Mouse (Mus musculus): ENCODE measurements at regions not wholly inside any gene's neighbourhood (a gene's known extent, or its start where the extent isn't known, plus 50 kb on each side); places are given as distances from the start of the nearest gene placed in this dataset.

DNA sequence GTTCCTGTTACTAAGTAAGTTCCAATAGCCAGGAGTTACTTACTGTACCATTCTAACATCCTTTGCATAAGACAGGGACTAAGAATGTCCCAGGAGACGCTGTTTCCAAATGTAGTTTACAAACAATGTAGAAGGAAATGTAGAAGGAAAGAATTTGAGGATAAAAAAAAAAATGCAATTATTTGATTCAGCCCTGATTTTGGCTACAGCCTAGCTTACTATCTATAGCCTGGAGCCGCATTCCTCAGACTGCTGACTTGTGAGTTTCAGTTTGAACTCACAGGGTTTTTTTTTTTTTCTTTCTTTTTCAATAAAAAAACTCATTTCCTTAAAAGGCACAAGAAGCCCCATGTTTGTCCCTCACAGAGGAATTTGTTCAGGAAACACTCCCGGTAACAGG is 321.2 kb upstream of the Prickle1 start:
- H3K36me3 ChIP-seq = no peaks in the 10 kb centered on the region
- WGBS (ENCODE audit: insufficient replicate concordance) = 51% methylated on average over 3 of the region's 3 CpGs
- no peak for DNase-seq
- no peaks in the 10 kb centered on the region for H3K9me3 ChIP-seq (replicated peaks)
- no peaks in the 10 kb centered on the region for H3K27me3 ChIP-seq
- ATAC-seq (ENCODE audit: low read depth) = no peak
- no peak overlapping the region for H3K4me2 ChIP-seq
- no peak overlapping the region for H3K4me3 ChIP-seq (replicated peaks)
- H3K9ac ChIP-seq = no peak overlapping the region
- H3K27ac ChIP-seq = no peak overlapping the region
- no peaks in the 10 kb centered on the region for H3K4me1 ChIP-seq (replicated peaks)

DNA sequence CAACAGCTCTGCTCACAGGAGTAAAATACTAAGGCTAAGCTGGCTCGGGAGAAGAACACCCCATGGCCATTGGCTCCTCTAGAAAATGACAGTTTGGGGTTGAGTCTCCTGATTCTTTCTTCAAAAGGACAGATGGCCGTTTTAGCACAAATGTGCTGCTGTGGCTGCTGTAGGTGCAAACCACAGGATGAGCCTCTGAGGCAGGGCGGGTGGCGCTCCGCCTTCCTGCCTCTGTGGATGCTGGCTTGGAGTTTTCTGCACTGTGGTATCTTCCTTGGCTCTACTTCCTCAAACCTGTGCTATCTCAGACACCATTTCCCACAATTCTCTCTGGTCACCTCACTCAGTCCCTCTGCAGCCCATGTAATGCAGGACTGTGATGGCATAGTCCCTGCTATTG is 317.8 kb upstream of the Prickle1 start:
- H3K4me1 ChIP-seq (replicated peaks) = no peaks in the 10 kb centered on the region
- no peaks in the 10 kb centered on the region for H3K36me3 ChIP-seq
- H3K9ac ChIP-seq = no peak overlapping the region
- H3K4me3 ChIP-seq (replicated peaks) = no peak overlapping the region
- DNase-seq (no peak), ATAC-seq (ENCODE audit: low read depth) (no peak)
- H3K27me3 ChIP-seq = no peaks in the 10 kb centered on the region
- no peak overlapping the region for H3K4me2 ChIP-seq
- WGBS (ENCODE audit: insufficient replicate concordance) = 29% methylated on average over 5 of the region's 5 CpGs
- H3K9me3 ChIP-seq (replicated peaks) = no peaks in the 10 kb centered on the region
- no peak overlapping the region for H3K27ac ChIP-seq

DNA sequence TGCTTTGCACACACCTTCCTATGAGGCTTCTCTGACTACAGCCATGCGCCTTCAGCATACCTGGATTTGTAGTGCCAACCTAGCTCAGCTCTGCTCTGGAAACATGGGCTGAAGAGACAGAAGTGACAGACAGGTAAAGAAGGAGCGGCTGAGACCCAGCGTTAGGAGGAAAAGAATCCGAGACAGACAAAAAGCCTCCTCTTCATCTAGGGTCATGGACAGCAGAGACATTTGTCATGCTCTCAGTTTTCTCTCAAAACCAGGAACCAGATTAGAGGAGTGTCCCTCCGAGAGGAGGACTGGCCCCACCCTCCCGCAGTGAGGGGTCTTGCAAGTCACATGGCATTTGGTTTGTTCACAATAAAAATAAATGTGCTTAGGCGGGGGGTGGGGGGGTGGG is 317.4 kb upstream of the Prickle1 start:
- Histone ChIP-seq H3K4me2 (no peak overlapping the region), H3K36me3 (no peaks in the 10 kb centered on the region), H3K27me3 (no peaks in the 10 kb centered on the region), H3K27ac (no peak overlapping the region), H3K4me3 (replicated peaks) (no peak overlapping the region), H3K9me3 (replicated peaks) (no peaks in the 10 kb centered on the region), H3K9ac (no peak overlapping the region), H3K4me1 (replicated peaks) (no peaks in the 10 kb centered on the region)
- 34% methylated on average over 7 of the region's 7 CpGs for WGBS (ENCODE audit: insufficient replicate concordance)
- DNase-seq (no peak), ATAC-seq (ENCODE audit: low read depth) (no peak)

DNA sequence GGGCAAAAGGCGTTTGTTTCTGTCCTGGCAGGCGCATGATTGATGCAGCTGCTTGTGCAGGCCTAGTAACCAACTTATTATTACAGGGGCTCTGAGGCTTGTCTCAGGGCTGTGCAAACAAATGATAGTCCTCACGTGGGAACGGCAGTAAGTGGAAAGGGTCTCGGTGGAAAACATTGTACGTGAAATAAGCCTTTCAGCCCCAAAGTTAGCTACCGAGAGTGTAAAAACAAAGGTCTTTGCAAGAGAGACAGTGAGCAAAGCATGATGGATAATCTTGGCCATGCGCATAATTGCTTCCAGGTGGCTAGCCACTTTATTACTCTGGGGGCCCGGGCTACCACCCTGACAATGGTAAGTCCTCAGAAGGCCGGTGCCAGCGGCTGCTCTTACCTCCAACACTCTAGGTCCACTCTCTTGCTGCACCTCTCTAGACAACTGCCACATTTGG is 315.3 kb upstream of the Prickle1 start:
- no peak overlapping the region for H3K4me2 ChIP-seq
- ATAC-seq (ENCODE audit: low read depth) = no peak
- no peaks in the 10 kb centered on the region for H3K27me3 ChIP-seq
- no peaks in the 10 kb centered on the region for H3K4me1 ChIP-seq (replicated peaks)
- H3K27ac ChIP-seq = no peak overlapping the region
- DNase-seq = no peak
- no peak overlapping the region for H3K9ac ChIP-seq
- H3K4me3 ChIP-seq (replicated peaks) = no peak overlapping the region
- 71% methylated on average over 11 of the region's 11 CpGs for WGBS (ENCODE audit: insufficient replicate concordance)
- no peaks in the 10 kb centered on the region for H3K9me3 ChIP-seq (replicated peaks)
- no peaks in the 10 kb centered on the region for H3K36me3 ChIP-seq

DNA sequence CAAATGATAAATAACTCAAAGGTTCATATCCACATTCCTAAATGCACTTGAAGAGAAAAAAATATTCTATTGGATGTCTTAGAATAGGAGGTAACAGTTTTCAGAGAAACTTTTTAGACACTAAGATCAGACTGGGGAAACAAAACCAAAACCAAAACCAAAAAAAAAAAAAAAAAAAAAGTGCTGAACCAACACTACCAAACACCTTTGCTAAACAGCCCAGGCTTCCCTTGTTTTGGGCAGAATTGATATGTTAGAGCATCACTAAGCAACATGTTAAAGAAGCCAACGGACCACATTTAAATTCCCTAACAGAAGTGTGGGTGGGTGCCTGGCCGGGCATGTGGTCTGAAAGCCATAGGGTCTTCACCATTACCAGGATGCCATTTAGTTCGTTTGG is 314.5 kb upstream of the Prickle1 start:
- Histone ChIP-seq H3K9ac (no peak overlapping the region), H3K4me2 (no peak overlapping the region), H3K27ac (no peak overlapping the region), H3K36me3 (no peaks in the 10 kb centered on the region), H3K4me3 (replicated peaks) (no peak overlapping the region), H3K27me3 (no peaks in the 10 kb centered on the region), H3K4me1 (replicated peaks) (no peaks in the 10 kb centered on the region), H3K9me3 (replicated peaks) (no peaks in the 10 kb centered on the region)
- no peak for ATAC-seq (ENCODE audit: low read depth)
- no peak for DNase-seq
- 51% methylated on average over 3 of the region's 3 CpGs for WGBS (ENCODE audit: insufficient replicate concordance)

DNA sequence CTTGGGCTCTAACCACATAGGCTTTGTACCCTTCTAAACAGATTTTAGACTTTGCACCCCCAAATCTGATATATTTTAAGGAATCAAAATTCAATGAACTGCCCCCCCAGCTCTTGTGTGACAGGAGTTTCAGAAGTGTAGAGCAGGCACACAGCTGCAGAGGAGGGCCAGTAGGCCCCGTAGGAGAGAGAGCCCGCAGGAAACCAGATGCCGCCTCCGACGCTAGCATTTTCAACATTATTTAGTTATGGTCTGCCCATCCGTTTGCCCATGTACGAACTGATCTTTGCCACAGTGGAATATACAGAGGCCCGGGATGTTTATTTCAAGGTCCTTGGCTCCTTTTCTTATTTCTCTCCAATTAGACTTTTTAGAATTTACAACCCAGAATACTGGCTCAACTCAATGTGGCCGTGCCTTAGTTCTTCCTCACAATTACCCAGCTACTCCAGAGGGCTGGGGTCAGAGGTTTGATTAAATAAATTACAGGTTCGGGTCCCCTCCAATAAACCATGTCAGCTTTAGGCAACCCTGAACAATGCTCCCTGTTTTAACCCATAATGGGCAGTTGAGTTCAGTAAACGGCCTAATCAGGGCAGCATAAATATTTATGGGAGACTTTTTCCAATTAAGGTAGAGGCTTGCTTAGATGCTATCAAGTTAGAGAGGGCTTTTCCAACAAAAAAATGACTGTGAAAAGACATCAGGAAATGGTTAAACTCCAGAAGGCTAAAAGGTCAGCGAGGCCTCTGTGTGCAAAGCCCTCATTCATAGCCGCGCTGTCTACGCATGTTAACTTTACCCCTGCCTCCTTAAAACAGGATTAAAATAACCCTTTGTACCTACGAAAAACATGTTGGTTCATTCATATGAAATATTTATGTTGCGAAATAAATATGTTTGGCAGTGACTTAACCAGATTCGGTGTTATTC is 308.2 kb upstream of the Prickle1 start:
- 78% methylated on average over 18 of the region's 18 CpGs for WGBS (ENCODE audit: insufficient replicate concordance)
- H3K4me3 ChIP-seq (replicated peaks) = no peak overlapping the region
- H3K27me3 ChIP-seq = no peaks in the 10 kb centered on the region
- H3K4me2 ChIP-seq = no peak overlapping the region
- no peak for DNase-seq
- no peak overlapping the region for H3K27ac ChIP-seq
- no peaks in the 10 kb centered on the region for H3K9me3 ChIP-seq (replicated peaks)
- ATAC-seq (ENCODE audit: low read depth) = no peak
- H3K4me1 ChIP-seq (replicated peaks) = no peaks in the 10 kb centered on the region
- no peak overlapping the region for H3K9ac ChIP-seq
- H3K36me3 ChIP-seq = no peaks in the 10 kb centered on the region

GRCm38 (mm10) chr15:93882826-93883225 is 287.1 kb upstream of the Prickle1 start:
- Histone ChIP-seq H3K4me2 (no peak overlapping the region), H3K27me3 (no peaks in the 10 kb centered on the region), H3K4me1 (replicated peaks) (no peaks in the 10 kb centered on the region), H3K9ac (no peak overlapping the region), H3K27ac (no peak overlapping the region), H3K9me3 (replicated peaks) (no peaks in the 10 kb centered on the region), H3K36me3 (no peaks in the 10 kb centered on the region), H3K4me3 (replicated peaks) (no peak overlapping the region)
- DNase-seq (no peak), ATAC-seq (ENCODE audit: low read depth) (no peak)
- 68% methylated on average over 8 of the region's 8 CpGs for WGBS (ENCODE audit: insufficient replicate concordance)

- Histone ChIP-seq H3K36me3 (no peaks in the 10 kb centered on the region), H3K4me1 (replicated peaks) (no peaks in the 10 kb centered on the region), H3K27ac (no peak overlapping the region), H3K9me3 (replicated peaks) (no peaks in the 10 kb centered on the region), H3K4me2 (no peak overlapping the region), H3K9ac (no peak overlapping the region), H3K4me3 (replicated peaks) (no peak overlapping the region), H3K27me3 (no peaks in the 10 kb centered on the region)
- ATAC-seq (ENCODE audit: low read depth) (no peak), DNase-seq (no peak)
Observed at GRCm38 (mm10) chr15:93881276-93881675, 285.6 kb upstream of the Prickle1 start.

DNA sequence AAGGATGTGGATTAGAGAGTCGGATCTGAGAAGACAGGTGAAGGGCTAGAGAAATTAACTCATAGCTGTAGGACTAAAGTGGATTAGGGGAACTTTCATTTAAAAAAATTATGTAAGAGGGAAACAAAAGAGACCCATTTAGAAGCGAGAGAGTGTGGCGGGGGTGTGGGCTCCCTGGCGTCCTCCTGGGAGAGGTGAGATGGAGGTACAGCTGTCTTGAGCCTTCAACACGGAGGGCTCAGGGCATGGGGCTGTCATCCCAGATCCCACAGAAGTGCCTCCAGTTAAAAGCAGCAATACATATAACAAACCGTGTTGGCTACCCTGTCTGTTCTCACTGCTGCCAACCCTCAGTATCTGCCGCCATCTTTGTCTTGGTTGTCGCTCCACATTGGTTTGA is 284.6 kb upstream of the Prickle1 start:
- no peak for DNase-seq
- no peaks in the 10 kb centered on the region for H3K4me1 ChIP-seq (replicated peaks)
- no peaks in the 10 kb centered on the region for H3K9me3 ChIP-seq (replicated peaks)
- H3K4me2 ChIP-seq = no peak overlapping the region
- no peak overlapping the region for H3K4me3 ChIP-seq (replicated peaks)
- no peaks in the 10 kb centered on the region for H3K36me3 ChIP-seq
- ATAC-seq (ENCODE audit: low read depth) = no peak
- no peaks in the 10 kb centered on the region for H3K27me3 ChIP-seq
- no peak overlapping the region for H3K27ac ChIP-seq
- 61% methylated on average over 8 of the region's 8 CpGs for WGBS (ENCODE audit: insufficient replicate concordance)
- H3K9ac ChIP-seq = no peak overlapping the region

GRCm38 (mm10) chr15:93879006-93879405 is 283.3 kb upstream of the Prickle1 start:
- DNase-seq (no peak), ATAC-seq (ENCODE audit: low read depth) (no peak)
- H3K27ac ChIP-seq = no peak overlapping the region
- no peaks in the 10 kb centered on the region for H3K9me3 ChIP-seq (replicated peaks)
- no peak overlapping the region for H3K4me2 ChIP-seq
- H3K36me3 ChIP-seq = no peaks in the 10 kb centered on the region
- WGBS (ENCODE audit: insufficient replicate concordance) = 73% methylated on average over 3 of the region's 3 CpGs
- H3K4me3 ChIP-seq (replicated peaks) = no peak overlapping the region
- H3K27me3 ChIP-seq = no peaks in the 10 kb centered on the region
- no peak overlapping the region for H3K9ac ChIP-seq
- H3K4me1 ChIP-seq (replicated peaks) = no peaks in the 10 kb centered on the region

GRCm38 (mm10) chr15:93876335-93876734 is 280.6 kb upstream of the Prickle1 start:
- Histone ChIP-seq H3K4me2 (no peak overlapping the region), H3K27me3 (no peaks in the 10 kb centered on the region), H3K4me3 (replicated peaks) (no peak overlapping the region), H3K9me3 (replicated peaks) (no peaks in the 10 kb centered on the region), H3K9ac (no peak overlapping the region), H3K27ac (no peak overlapping the region), H3K4me1 (replicated peaks) (no peaks in the 10 kb centered on the region), H3K36me3 (no peaks in the 10 kb centered on the region)
- DNase-seq (no peak), ATAC-seq (ENCODE audit: low read depth) (no peak)
- 75% methylated on average over 10 of the region's 10 CpGs for WGBS (ENCODE audit: insufficient replicate concordance)

- Histone ChIP-seq H3K9me3 (replicated peaks) (no peaks in the 10 kb centered on the region), H3K4me1 (replicated peaks) (no peaks in the 10 kb centered on the region), H3K4me2 (no peak overlapping the region), H3K36me3 (no peaks in the 10 kb centered on the region), H3K4me3 (replicated peaks) (no peak overlapping the region), H3K27me3 (no peaks in the 10 kb centered on the region), H3K27ac (no peak overlapping the region), H3K9ac (no peak overlapping the region)
- 55% methylated on average over 1 of the region's 1 CpGs for WGBS (ENCODE audit: insufficient replicate concordance)
- DNase-seq = no peak
- no peak for ATAC-seq (ENCODE audit: low read depth)
Observed at GRCm38 (mm10) chr15:93875685-93876084, 280.0 kb upstream of the Prickle1 start.
